In genomic region chr10:58385629-58386028, GRCm38 (mm10) we compare ENCODE assay signal across 28 mouse cellular contexts.
A peak's percentile ranks its signal among the peaks of the same experiment; 100 is the strongest.
DNase-seq lines count a peak whose midpoint lies in the region; ATAC-seq and TF ChIP-seq lines count a peak whose summit lies in the region.
"Had no signal": no experiment of that assay in that cellular context is flagged by ENCODE, and none has a peak within 500 bp of the region (broad histone marks: within the 10 kb centered on the region; RNA-seq: fewer than 3 reads in every experiment).

No protein-coding gene starts in this region.

- TF ChIP-seq CTCF in left cerebral cortex, adult 2 months (IDR thresholded peaks at IDR 0.05) = no peak
- no peak for TF ChIP-seq CTCF in brain, embryonic 14.5 days (IDR thresholded peaks at IDR 0.05; ENCODE audit: borderline replicate concordance, extremely low read depth, insufficient read depth, insufficient read length)

- H3K9me3 ChIP-seq in forebrain, embryonic 16.5 days (ENCODE audit: control insufficient read depth, low read length) = no peaks in the 10 kb centered on the region
- no peaks in the 10 kb centered on the region for H3K9me3 ChIP-seq in forebrain, embryonic 12.5 days
- H3K9me3 ChIP-seq: heart, embryonic 12.5 days; liver, embryonic 12.5 days; megakaryocyte, embryonic 14.5 days; midbrain, embryonic 13.5 days had no signal

- H3K4me2 ChIP-seq in forebrain, embryonic 16.5 days (ENCODE audit: low read length) = no peak overlapping the region
- H3K4me2 ChIP-seq in forebrain, embryonic 12.5 days = no peak overlapping the region
- H3K4me2 ChIP-seq: heart, embryonic 12.5 days; hindbrain, embryonic 14.5 days; liver, embryonic 12.5 days; midbrain, embryonic 13.5 days had no signal

- peak overlapping the region; percentile 70; the same call in 1 of the 2 replicates for H3K27ac ChIP-seq in forebrain, embryonic 16.5 days (ENCODE audit: low read length)
- no peak overlapping the region for H3K27ac ChIP-seq in forebrain, embryonic 12.5 days
- peak overlapping the region; percentile 90 for H3K27ac ChIP-seq in left cerebral cortex, adult 2 months
- H3K27ac ChIP-seq: heart, adult 2 months; hindbrain, embryonic 14.5 days; liver, embryonic 12.5 days; midbrain, embryonic 13.5 days had no signal

- 55% methylated on average over 5 of the region's 5 CpGs for whole genome bisulfite sequencing in forebrain, embryonic 16.5 days
- WGBS in forebrain, embryonic 12.5 days = 93% methylated on average over 5 of the region's 5 CpGs

- no peaks in the 10 kb centered on the region for H3K27me3 ChIP-seq in forebrain, embryonic 16.5 days (replicated peaks; ENCODE audit: control insufficient read depth, insufficient read depth, low read length)
- H3K27me3 ChIP-seq in forebrain, embryonic 12.5 days = no peaks in the 10 kb centered on the region
- H3K27me3 ChIP-seq: heart, embryonic 12.5 days; liver, embryonic 12.5 days; megakaryocyte, embryonic 14.5 days; midbrain, embryonic 13.5 days had no signal

- peaks cover 33% of the 10 kb centered on the region for H3K4me1 ChIP-seq in forebrain, embryonic 16.5 days (replicated peaks; ENCODE audit: control insufficient read depth, insufficient read depth, low read length)
- peaks cover 22% of the 10 kb centered on the region for H3K4me1 ChIP-seq in forebrain, embryonic 12.5 days

- no peak overlapping the region for H3K4me3 ChIP-seq in forebrain, embryonic 16.5 days (replicated peaks; ENCODE audit: low read length)
- H3K4me3 ChIP-seq in forebrain, embryonic 12.5 days (replicated peaks) = no peak overlapping the region
- H3K4me3 ChIP-seq in left cerebral cortex, adult 2 months = no peak overlapping the region
- H3K4me3 ChIP-seq: erythroblast, embryonic 14.5 days; gastrocnemius, adult 2 months; heart, adult 2 months; heart, embryonic 12.5 days; liver, embryonic 12.5 days; megakaryocyte, embryonic 14.5 days; midbrain, embryonic 13.5 days had no signal

- no peaks in the 10 kb centered on the region for H3K36me3 ChIP-seq in forebrain, embryonic 16.5 days (ENCODE audit: control insufficient read depth, insufficient read depth)
- no peaks in the 10 kb centered on the region for H3K36me3 ChIP-seq in forebrain, embryonic 12.5 days (replicated peaks)
- H3K36me3 ChIP-seq: heart, embryonic 12.5 days; midbrain, embryonic 13.5 days had no signal

- intact Hi-C loops in left cerebral cortex, adult 2 months (cut with DNase I) = no loop called here
- intact Hi-C loops in left cerebral cortex, postnatal 25 days (cut with DNase I) = no loop called here

- peak; percentile 31; the same call in 1 of the 2 replicates for ATAC-seq in forebrain, embryonic 16.5 days
- ATAC-seq in forebrain, embryonic 12.5 days (ENCODE audit: low FRiP score) = no peak
- ATAC-seq: activated CD4-positive, CD25-positive, alpha-beta regulatory T cell, adult 4 months; intestine, postnatal 0 days; liver, embryonic 12.5 days; liver, postnatal 0 days; midbrain, embryonic 13.5 days had no signal

- DNase-seq in left cerebral cortex, adult 2 months (ENCODE audit: extremely low spot score in 1 of 2, low spot score in 2 of 2) = no peak
- no peak for DNase-seq in left cerebral cortex, postnatal 25 days (ENCODE audit: low spot score in 2 of 2)
- DNase-seq in brain, adult 2 months (ENCODE audit: low read depth, low spot score) = peak; percentile 70
- DNase-seq in brain, embryonic 14.5 days (ENCODE audit: low read depth) = peak; percentile 55
- DNase-seq: adrenal gland, adult 2 months; adrenal gland, postnatal 36 days; B cell, adult 2 months; cerebellum, adult 9-11 months; gastrocnemius, adult 2 months; gastrocnemius, postnatal 36 days; heart, adult 2 months; kidney, postnatal 14 days; left cerebral cortex, postnatal 4 days; liver, postnatal 0 days; lung, postnatal 14 days; retina, postnatal 1 day; right cerebral cortex, postnatal 14 days; thymus, postnatal 4 days had no signal

- no peak for TF ChIP-seq POLR2A in brain, embryonic 14.5 days (IDR thresholded peaks at IDR 0.05; ENCODE audit: borderline replicate concordance, extremely low read depth, insufficient read depth, insufficient read length, poor library complexity, severe bottlenecking)

- H3K9ac ChIP-seq in forebrain, embryonic 16.5 days (replicated peaks; ENCODE audit: low read depth, low read length) = no peak overlapping the region
- no peak overlapping the region for H3K9ac ChIP-seq in forebrain, embryonic 12.5 days
- H3K9ac ChIP-seq: heart, embryonic 12.5 days; hindbrain, embryonic 14.5 days; liver, embryonic 12.5 days; liver, postnatal 0 days; midbrain, embryonic 13.5 days had no signal

Comparison
In these comparisons a context has a peak if more than half of its experiments do, and no peak if none do; other contexts are left out.
1. DNase-seq: peak in brain, adult 2 months (single experiment) and brain, embryonic 14.5 days (single experiment); none in left cerebral cortex, adult 2 months (0 of 2) and left cerebral cortex, postnatal 25 days (0 of 2).